Mouse (Mus musculus) liver, postnatal 0 days (tissue): ENCODE data around the gene Fhit. TPM values are rescaled to one million over a fixed set of nuclear protein-coding genes. Genes with fewer than 3 reads are reported as not detected.

Experiments used
- ATAC-seq: fragments of 200-750 bp; cut with Nextera tagmentation; 2 replicates; pipeline ENCODE4 v1.8.0; 2017; ENCODE audit warnings: mild to moderate bottlenecking, moderate library complexity
- DNase-seq: peaks from one replicate; pipeline ENCODE4 v3.0.0-alpha.2; 2016
- H3K27ac ChIP-seq: fragments of 300-500 bp; sonication (generic); 2 replicates; pipeline ENCODE4 v1.5.1; 2014; ENCODE audit warnings: antibody characterized with exemption, moderate library complexity, mild to moderate bottlenecking, low read depth
- H3K27me3 ChIP-seq: fragments of 300-500 bp; sonication (generic); 2 replicates; pipeline ENCODE4 v1.6.1; 2014; ENCODE audit warnings: low read length, control low read depth, mixed read lengths; ENCODE audit not compliant: insufficient read depth
- H3K36me3 ChIP-seq: fragments of 300-500 bp; sonication (generic); replicated peaks from 2 replicates; pipeline ENCODE4 v1.6.1; 2014; ENCODE audit warnings: mild to moderate bottlenecking, control low read depth, low read length, moderate library complexity, mixed read lengths; ENCODE audit not compliant: insufficient read depth
- H3K4me1 ChIP-seq: fragments of 300-500 bp; sonication (generic); 2 replicates; pipeline ENCODE4 v1.6.1; 2014; ENCODE audit warnings: antibody characterized with exemption, mild to moderate bottlenecking, control low read depth; ENCODE audit not compliant: insufficient read depth
- H3K4me2 ChIP-seq: fragments of 300-500 bp; sonication (generic); 2 replicates; pipeline ENCODE4 v1.6.1; 2014; ENCODE audit warnings: low read depth, mild to moderate bottlenecking, low read length, moderate library complexity, mixed read lengths
- H3K4me3 ChIP-seq: fragments of 300-500 bp; sonication (generic); 2 replicates; pipeline ENCODE4 v1.5.1; 2014; ENCODE audit warnings: low read depth, low read length
- H3K9ac ChIP-seq: fragments of 300-500 bp; sonication (generic); replicated peaks from 2 replicates; pipeline ENCODE4 v1.6.1; 2014; ENCODE audit warnings: mild to moderate bottlenecking, moderate library complexity
- H3K9me3 ChIP-seq: fragments of 300-500 bp; sonication (generic); 2 replicates; pipeline ENCODE4 v1.6.1; 2016; ENCODE audit warnings: mild to moderate bottlenecking, control low read depth, low read length, mixed read lengths
- CTCF ChIP-seq: sonication (generic); IDR thresholded peaks from 2 replicates; pipeline ENCODE4 v1.5.1; 2016; ENCODE audit warnings: antibody characterized with exemption, low read depth
- EP300 ChIP-seq: IDR thresholded peaks from 2 replicates; pipeline ENCODE4 v1.6.1; 2016; ENCODE audit warnings: antibody characterized with exemption, low read depth, mild to moderate bottlenecking
- WGBS: fragments of 180-500 bp; shearing (Covaris S2); extraction: QIAGEN DNeasy Blood & Tissue Kit; methylation state at CpG from one replicate; pipeline ENCODE4 v1.1.7; 2014; ENCODE audit not compliant: insufficient replicate concordance; 5-methylcytosine and 5-hydroxymethylcytosine counted together
- polyA plus RNA-seq: library from polyadenylated mRNA; unstranded; fragments of >200 nt; fragmentation: Nextera tagmentation; extraction: Ambion mirVana; gene quantifications from 2 replicates; pipeline ENCODE4 v1.2.1, GENCODE M21; 2015

Fhit gene
- polyA plus RNA-seq, 1 experiment from 2014 or later = 8.1 TPM

DNA sequence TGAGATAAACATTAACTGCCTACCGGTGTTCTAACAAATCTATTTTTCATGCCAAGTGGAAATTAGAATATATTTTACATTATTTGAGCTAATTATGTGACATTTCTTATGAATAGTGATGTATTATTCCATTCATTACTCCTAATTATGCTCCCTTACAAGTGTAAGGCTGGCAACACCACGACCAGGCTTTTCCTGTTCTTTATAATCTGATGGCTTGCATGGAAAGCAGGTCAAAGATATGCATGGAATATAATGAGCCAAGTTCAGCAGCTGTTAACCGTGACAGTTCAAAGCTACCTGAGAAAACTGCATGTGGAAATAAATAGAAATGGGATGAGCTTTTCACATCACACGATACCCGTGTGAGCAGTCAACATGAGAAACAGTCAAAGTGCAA lies 746.8 kb downstream of the Fhit start:
- Histone ChIP-seq H3K4me2 (no peak overlapping the region), H3K36me3 (no peaks in the 10 kb centered on the region), H3K27me3 (no peaks in the 10 kb centered on the region), H3K9me3 (no peaks in the 10 kb centered on the region), H3K27ac (no peak overlapping the region), H3K4me3 (no peak overlapping the region), H3K9ac (no peak overlapping the region), H3K4me1 (no peaks in the 10 kb centered on the region)
- ATAC-seq (no peak), DNase-seq (no peak)
- TF ChIP-seq EP300 (no peak), CTCF (no peak)
- 81% methylated on average over 5 of the region's 5 CpGs for WGBS

DNA sequence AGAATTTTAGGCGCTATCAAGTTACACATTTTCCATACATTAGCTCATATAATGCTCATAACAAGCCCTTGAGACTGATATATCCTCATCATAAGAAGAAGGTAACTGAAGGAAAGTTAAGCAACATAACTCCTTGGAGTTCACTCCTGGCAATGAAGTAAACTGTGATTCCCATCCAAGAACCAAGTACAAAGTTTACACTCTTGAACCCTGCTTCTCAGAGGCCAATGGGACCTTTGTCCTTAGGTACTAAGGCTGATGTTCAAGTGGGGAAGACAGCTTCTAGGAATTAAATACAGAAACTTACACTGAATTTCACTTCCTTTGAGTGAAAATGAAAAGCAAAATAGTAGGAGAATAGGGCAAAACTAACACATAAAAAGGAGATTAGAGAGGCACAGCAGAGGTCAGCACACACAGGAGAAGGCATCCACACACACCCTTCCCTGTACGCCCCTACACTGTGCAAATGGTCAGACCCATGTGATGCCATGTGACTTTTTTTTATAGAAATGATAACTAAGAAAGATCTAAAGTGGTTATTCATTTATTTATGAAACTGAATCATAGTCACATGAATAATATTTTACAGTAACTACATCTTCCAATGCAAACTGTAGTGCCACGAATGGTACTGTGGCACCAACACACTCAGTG lies 752.4 kb downstream of the Fhit start:
- 80% methylated on average over 3 of the region's 3 CpGs for WGBS
- TF ChIP-seq CTCF (no peak), EP300 (no peak)
- no peak for ATAC-seq
- Histone ChIP-seq H3K27me3 (no peaks in the 10 kb centered on the region), H3K4me1 (no peaks in the 10 kb centered on the region), H3K27ac (no peak overlapping the region), H3K4me2 (no peak overlapping the region), H3K9me3 (no peaks in the 10 kb centered on the region), H3K4me3 (no peak overlapping the region), H3K9ac (no peak overlapping the region), H3K36me3 (no peaks in the 10 kb centered on the region)
- DNase-seq = no peak

DNA sequence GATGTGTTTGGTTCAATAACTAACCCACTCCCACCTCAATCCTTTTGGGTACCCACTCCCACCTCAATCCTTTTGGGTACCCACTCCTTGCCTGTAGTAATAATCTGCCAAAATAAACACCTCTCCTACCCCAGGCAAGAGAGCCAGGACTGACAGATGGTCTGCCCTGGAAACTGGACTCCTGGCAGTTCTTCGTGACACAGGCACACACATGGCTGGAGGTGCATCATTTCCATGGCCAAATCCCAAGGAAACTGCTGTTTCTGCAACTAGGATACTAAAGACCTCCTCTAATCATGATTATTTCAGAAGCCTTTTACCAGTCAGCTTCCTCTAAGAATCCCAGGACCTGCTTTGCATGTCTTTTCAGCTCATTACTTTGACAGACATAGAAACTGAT lies 756.5 kb downstream of the Fhit start:
- no peak for TF ChIP-seq CTCF
- TF ChIP-seq EP300 = no peak
- WGBS = 65% methylated on average over 1 of the region's 1 CpGs
- H3K27ac ChIP-seq = no peak overlapping the region
- no peak overlapping the region for H3K4me2 ChIP-seq
- no peak overlapping the region for H3K4me3 ChIP-seq
- no peak for DNase-seq
- no peaks in the 10 kb centered on the region for H3K4me1 ChIP-seq
- H3K36me3 ChIP-seq = no peaks in the 10 kb centered on the region
- H3K9me3 ChIP-seq = no peaks in the 10 kb centered on the region
- no peaks in the 10 kb centered on the region for H3K27me3 ChIP-seq
- ATAC-seq = no peak
- no peak overlapping the region for H3K9ac ChIP-seq

DNA sequence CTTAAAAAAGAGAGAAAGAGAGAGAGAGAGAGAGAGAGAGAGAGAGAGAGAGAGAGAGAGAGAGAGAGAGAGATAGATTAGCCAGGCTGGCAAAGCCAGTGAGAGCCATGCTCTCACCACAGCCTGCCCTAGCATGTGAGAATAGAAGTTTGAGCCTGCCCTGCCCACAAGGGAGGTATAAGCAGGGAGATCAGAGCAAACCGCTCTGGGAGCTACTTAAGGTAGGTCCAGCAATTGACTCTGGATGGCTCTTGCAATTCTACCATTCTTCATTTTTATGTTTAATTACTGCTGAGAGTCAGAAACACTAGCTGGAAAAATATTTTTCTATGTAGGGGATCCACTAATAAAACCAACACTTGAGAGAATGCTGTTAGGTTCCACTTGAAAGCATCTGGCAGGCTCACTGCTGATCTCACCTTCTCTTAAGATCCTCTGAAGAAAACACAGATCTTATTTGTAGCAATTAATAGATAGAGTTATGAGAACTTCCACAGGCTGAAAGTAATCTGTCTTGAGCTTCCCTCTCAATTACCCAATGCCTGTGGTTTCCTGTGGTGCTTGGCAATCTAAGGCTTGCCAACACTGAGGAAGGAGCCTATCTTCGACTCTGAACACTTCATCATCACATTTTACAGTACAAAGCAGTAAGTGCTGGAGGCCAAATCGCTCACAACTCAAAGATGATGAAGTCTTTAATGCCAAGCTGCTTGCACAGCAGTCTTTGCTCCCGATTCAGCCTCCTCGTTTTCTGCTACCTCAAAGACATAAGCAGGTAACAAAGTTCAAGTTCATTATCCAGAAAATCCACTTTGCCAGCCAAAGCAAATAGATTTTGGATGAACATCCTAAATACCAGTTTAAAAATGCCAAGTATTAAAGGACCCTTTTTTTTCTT lies 793.8 kb downstream of the Fhit start:
- no peak overlapping the region for H3K9ac ChIP-seq
- no peak overlapping the region for H3K4me2 ChIP-seq
- no peaks in the 10 kb centered on the region for H3K4me1 ChIP-seq
- H3K4me3 ChIP-seq = no peak overlapping the region
- DNase-seq (no peak), ATAC-seq (no peak)
- WGBS = 45% methylated on average over 5 of the region's 5 CpGs
- no peaks in the 10 kb centered on the region for H3K27me3 ChIP-seq
- TF ChIP-seq EP300 = no peak
- TF ChIP-seq CTCF = no peak
- H3K27ac ChIP-seq = no peak overlapping the region
- no peaks in the 10 kb centered on the region for H3K36me3 ChIP-seq
- no peaks in the 10 kb centered on the region for H3K9me3 ChIP-seq

DNA sequence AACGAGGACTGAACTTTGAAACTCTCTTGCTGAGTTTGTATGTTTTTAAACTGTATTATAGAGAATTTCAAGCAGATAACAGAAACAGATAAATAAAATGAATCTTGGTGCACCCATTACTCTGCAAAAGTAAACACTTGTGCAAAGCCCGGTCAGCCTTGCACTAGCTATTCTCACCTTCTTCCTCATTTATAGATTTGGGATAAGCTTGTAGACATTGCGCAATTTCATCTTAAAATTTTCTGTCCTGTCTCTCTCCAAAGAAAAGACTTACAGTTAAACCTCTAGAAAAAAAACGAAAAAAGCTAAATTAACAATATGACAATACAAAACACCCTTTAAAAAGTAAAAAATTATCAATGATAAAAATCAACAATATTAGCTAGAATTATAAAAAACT lies 795.0 kb downstream of the Fhit start:
- no peak overlapping the region for H3K27ac ChIP-seq
- no peaks in the 10 kb centered on the region for H3K27me3 ChIP-seq
- no peak for DNase-seq

DNA sequence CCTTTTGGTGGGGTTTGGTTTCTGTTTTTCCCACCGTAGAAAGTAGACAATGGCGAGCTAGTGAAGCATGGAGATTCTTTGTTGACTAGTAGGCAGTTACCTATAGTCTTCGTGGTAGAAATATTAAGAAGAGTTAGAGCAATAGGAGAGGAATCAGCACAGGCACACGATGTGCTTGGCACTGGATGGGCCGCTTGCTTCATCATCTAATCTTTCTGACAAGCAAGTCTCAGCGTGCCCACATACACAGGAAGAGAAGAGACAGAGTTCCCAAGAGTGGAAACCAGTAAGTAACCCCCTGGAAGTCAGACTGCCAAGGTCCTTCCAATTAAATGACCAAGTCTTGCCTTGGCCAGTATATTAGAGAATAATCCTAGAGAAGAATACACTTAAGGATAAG lies 797.6 kb downstream of the Fhit start:
- Histone ChIP-seq H3K27me3 (no peaks in the 10 kb centered on the region), H3K36me3 (no peaks in the 10 kb centered on the region), H3K4me3 (no peak overlapping the region), H3K9ac (no peak overlapping the region), H3K9me3 (no peaks in the 10 kb centered on the region), H3K4me2 (no peak overlapping the region), H3K27ac (no peak overlapping the region), H3K4me1 (no peaks in the 10 kb centered on the region)
- DNase-seq (no peak), ATAC-seq (no peak)
- TF ChIP-seq EP300 (no peak), CTCF (no peak)
- WGBS = 76% methylated on average over 6 of the region's 6 CpGs

More for the DNA sequence above, 795.0 kb downstream of the Fhit start:
- no peaks in the 10 kb centered on the region for H3K36me3 ChIP-seq
- H3K4me2 ChIP-seq = no peak overlapping the region
- no peaks in the 10 kb centered on the region for H3K9me3 ChIP-seq
- no peaks in the 10 kb centered on the region for H3K4me1 ChIP-seq
- no peak for TF ChIP-seq CTCF
- no peak for TF ChIP-seq EP300
- 64% methylated on average over 4 of the region's 4 CpGs for WGBS
- ATAC-seq = no peak
- no peak overlapping the region for H3K4me3 ChIP-seq
- H3K9ac ChIP-seq = no peak overlapping the region
